Comparison of ENCODE assay signal across 18 mouse cellular contexts in the genomic region with DNA sequence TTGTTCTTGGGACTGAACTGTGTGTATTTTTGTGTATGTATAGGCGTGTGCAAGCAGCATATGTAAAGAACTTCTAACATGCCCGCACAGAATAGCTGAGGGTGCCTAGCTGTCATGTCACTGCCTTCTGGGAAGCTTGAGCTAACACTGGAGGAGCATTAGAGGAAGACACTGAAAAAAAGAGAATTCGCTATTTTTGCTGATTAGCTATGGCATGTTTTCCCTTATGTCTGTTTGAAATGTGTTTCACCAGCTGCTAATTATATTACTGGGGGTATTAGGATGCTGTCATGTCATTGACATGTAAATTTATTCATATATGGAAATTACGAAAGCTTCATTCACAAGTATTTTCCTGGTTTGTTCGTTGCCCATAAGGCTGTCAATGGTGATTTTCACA. TPM values are rescaled to one million over a fixed set of nuclear protein-coding genes. Genes with fewer than 3 reads are reported as not detected.
A peak's percentile ranks its signal among the peaks of the same experiment; 100 is the strongest.
DNase-seq lines count a peak whose midpoint lies in the region; ATAC-seq and TF ChIP-seq lines count a peak whose summit lies in the region.
"Had no signal": no experiment of that assay in that cellular context is flagged by ENCODE, and none has a peak within 500 bp of the region (broad histone marks: within the 10 kb centered on the region; RNA-seq: fewer than 3 reads in every experiment).

No protein-coding gene starts in this region.

- WGBS in forebrain, embryonic 12.5 days, result 59% methylated on average over 5 of the region's 5 CpGs
- WGBS in forebrain, embryonic 11.5 days, result 82% methylated on average over 5 of the region's 5 CpGs
- 89% methylated on average over 5 of the region's 5 CpGs for WGBS in kidney, embryonic 14.5 days
- 51% methylated on average over 5 of the region's 5 CpGs for WGBS in midbrain, embryonic 15.5 days
- 90% methylated on average over 5 of the region's 5 CpGs for WGBS in midbrain, embryonic 10.5 days
- WGBS in forebrain, embryonic 15.5 days, result 24% methylated on average over 5 of the region's 5 CpGs
- WGBS in cerebellum, adult 2 months, result 94% methylated on average over 5 of the region's 5 CpGs

- H3K4me2 ChIP-seq in forebrain, embryonic 12.5 days, result no peak overlapping the region
- H3K4me2 ChIP-seq in forebrain, embryonic 11.5 days (ENCODE audit: low read depth, low read length, severe bottlenecking), result no peak overlapping the region
- H3K4me2 ChIP-seq in kidney, embryonic 14.5 days (replicated peaks; ENCODE audit: low read depth, low read length), result no peak overlapping the region
- H3K4me2 ChIP-seq in midbrain, embryonic 15.5 days, result no peak overlapping the region
- H3K4me2 ChIP-seq in forebrain, embryonic 15.5 days (replicated peaks), result no peak overlapping the region
- H3K4me2 ChIP-seq: liver, embryonic 13.5 days; lung, embryonic 15.5 days had no signal

- no peak for DNase-seq in forebrain, embryonic 11.5 days (ENCODE audit: low spot score)
- DNase-seq in kidney, postnatal 25 days, result no peak
- no peak for DNase-seq in midbrain, embryonic 10.5 days (ENCODE audit: low spot score)
- no peak for DNase-seq in cerebellum, adult 2 months
- DNase-seq: cerebellum, postnatal 25 days; gastrocnemius, adult 2 months; heart, postnatal 10 days; liver, embryonic 13.5 days had no signal

- H3K4me3 ChIP-seq in forebrain, embryonic 12.5 days (replicated peaks), result no peak overlapping the region
- no peak overlapping the region for H3K4me3 ChIP-seq in forebrain, embryonic 11.5 days (ENCODE audit: low read depth, low read length)
- no peak overlapping the region for H3K4me3 ChIP-seq in kidney, embryonic 14.5 days (ENCODE audit: low read length)
- no peak overlapping the region for H3K4me3 ChIP-seq in midbrain, embryonic 15.5 days
- H3K4me3 ChIP-seq in midbrain, embryonic 10.5 days, result no peak overlapping the region
- H3K4me3 ChIP-seq in forebrain, embryonic 15.5 days, result no peak overlapping the region
- no peak overlapping the region for H3K4me3 ChIP-seq in cerebellum, adult 2 months (replicated peaks; ENCODE audit: insufficient read depth, low read depth, low read length)
- H3K4me3 ChIP-seq: gastrocnemius, adult 2 months; layer of hippocampus, adult 2 months; left cerebral cortex, adult 2 months; liver, embryonic 13.5 days; lung, embryonic 15.5 days had no signal

- ATAC-seq in forebrain, embryonic 12.5 days (ENCODE audit: low FRiP score), result peak; percentile 53
- ATAC-seq in forebrain, embryonic 11.5 days (replicated peaks; ENCODE audit: low FRiP score), result no peak
- ATAC-seq in kidney, embryonic 14.5 days (ENCODE audit: low FRiP score, low TSS enrichment), result no peak
- peak; percentile 53 for ATAC-seq in midbrain, embryonic 15.5 days (replicated peaks)
- peak; percentile 87 for ATAC-seq in forebrain, embryonic 15.5 days (replicated peaks)
- ATAC-seq: CD4-positive, CD25-positive, alpha-beta regulatory T cell, adult 4 months; hindbrain, embryonic 16.5 days had no signal

- H3K27me3 ChIP-seq in forebrain, embryonic 12.5 days, result no peaks in the 10 kb centered on the region
- no peaks in the 10 kb centered on the region for H3K27me3 ChIP-seq in forebrain, embryonic 11.5 days (ENCODE audit: control insufficient read depth, insufficient read depth, low read length)
- no peaks in the 10 kb centered on the region for H3K27me3 ChIP-seq in kidney, embryonic 14.5 days (ENCODE audit: control insufficient read depth, insufficient read depth, low read length)
- H3K27me3 ChIP-seq in midbrain, embryonic 15.5 days (replicated peaks), result no peaks in the 10 kb centered on the region
- H3K27me3 ChIP-seq in midbrain, embryonic 10.5 days (ENCODE audit: low read depth, poor library complexity, severe bottlenecking), result no peaks in the 10 kb centered on the region
- no peaks in the 10 kb centered on the region for H3K27me3 ChIP-seq in forebrain, embryonic 15.5 days
- no peaks in the 10 kb centered on the region for H3K27me3 ChIP-seq in cerebellum, adult 2 months (ENCODE audit: control insufficient read depth, insufficient read depth, low read length)
- H3K27me3 ChIP-seq: liver, embryonic 13.5 days; lung, embryonic 15.5 days had no signal

- H3K9me3 ChIP-seq in forebrain, embryonic 12.5 days, result no peaks in the 10 kb centered on the region
- no peaks in the 10 kb centered on the region; the same call in 1 of the 2 replicates for H3K9me3 ChIP-seq in forebrain, embryonic 11.5 days (ENCODE audit: control insufficient read depth, low read length)
- no peaks in the 10 kb centered on the region for H3K9me3 ChIP-seq in kidney, embryonic 14.5 days (ENCODE audit: control insufficient read depth, low read length)
- peaks cover 2% of the 10 kb centered on the region; the same call in 1 of the 2 replicates for H3K9me3 ChIP-seq in midbrain, embryonic 15.5 days
- no peaks in the 10 kb centered on the region for H3K9me3 ChIP-seq in midbrain, embryonic 10.5 days (replicated peaks)
- no peaks in the 10 kb centered on the region for H3K9me3 ChIP-seq in forebrain, embryonic 15.5 days
- H3K9me3 ChIP-seq: liver, embryonic 13.5 days; lung, embryonic 15.5 days had no signal

- H3K27ac ChIP-seq in forebrain, embryonic 12.5 days, result peak overlapping the region; percentile 42; the same call in 1 of the 2 replicates
- H3K27ac ChIP-seq in forebrain, embryonic 11.5 days (ENCODE audit: low read depth, low read length), result no peak overlapping the region
- H3K27ac ChIP-seq in kidney, embryonic 14.5 days (ENCODE audit: low read depth, low read length), result peak overlapping the region; percentile 30; the same call in 1 of the 2 replicates
- H3K27ac ChIP-seq in midbrain, embryonic 15.5 days, result no peak overlapping the region
- no peak overlapping the region for H3K27ac ChIP-seq in midbrain, embryonic 10.5 days (replicated peaks)
- H3K27ac ChIP-seq in forebrain, embryonic 15.5 days (replicated peaks), result peak overlapping the region; percentile 38; the same call in 1 of the 2 replicates
- no peak overlapping the region for H3K27ac ChIP-seq in cerebellum, adult 2 months (ENCODE audit: insufficient read depth, low read length)
- H3K27ac ChIP-seq: gastrocnemius, adult 2 months; layer of hippocampus, adult 2 months; left cerebral cortex, adult 2 months; liver, embryonic 13.5 days; lung, embryonic 15.5 days had no signal

- no peak for TF ChIP-seq CTCF in cerebellum, adult 2 months (IDR thresholded peaks at IDR 0.05; ENCODE audit: borderline replicate concordance, insufficient read depth, low read depth, low read length)

- no peak overlapping the region for H3K9ac ChIP-seq in forebrain, embryonic 12.5 days
- no peak overlapping the region for H3K9ac ChIP-seq in forebrain, embryonic 11.5 days (ENCODE audit: low read length)
- no peak overlapping the region for H3K9ac ChIP-seq in kidney, embryonic 14.5 days (ENCODE audit: low read depth, low read length)
- no peak overlapping the region for H3K9ac ChIP-seq in midbrain, embryonic 15.5 days
- no peak overlapping the region for H3K9ac ChIP-seq in forebrain, embryonic 15.5 days (replicated peaks)
- H3K9ac ChIP-seq: liver, embryonic 13.5 days; lung, embryonic 15.5 days had no signal

- no peaks in the 10 kb centered on the region for H3K36me3 ChIP-seq in forebrain, embryonic 12.5 days (replicated peaks)
- H3K36me3 ChIP-seq in forebrain, embryonic 11.5 days (ENCODE audit: control insufficient read depth, insufficient read depth, low read length), result no peaks in the 10 kb centered on the region
- peaks cover 10% of the 10 kb centered on the region; the same call in 1 of the 2 replicates for H3K36me3 ChIP-seq in kidney, embryonic 14.5 days (ENCODE audit: control insufficient read depth, insufficient read depth, low read length)
- H3K36me3 ChIP-seq in midbrain, embryonic 15.5 days (replicated peaks), result no peaks in the 10 kb centered on the region
- peaks cover 8% of the 10 kb centered on the region; the same call in 1 of the 2 replicates for H3K36me3 ChIP-seq in midbrain, embryonic 10.5 days
- no peaks in the 10 kb centered on the region for H3K36me3 ChIP-seq in forebrain, embryonic 15.5 days
- H3K36me3 ChIP-seq: G1E; liver, embryonic 13.5 days had no signal

- H3K4me1 ChIP-seq in forebrain, embryonic 12.5 days, result peaks cover 16% of the 10 kb centered on the region; the same call in 1 of the 2 replicates
- no peaks in the 10 kb centered on the region for H3K4me1 ChIP-seq in forebrain, embryonic 11.5 days (replicated peaks; ENCODE audit: control insufficient read depth, insufficient read depth, low read length)
- H3K4me1 ChIP-seq in kidney, embryonic 14.5 days (ENCODE audit: control insufficient read depth, insufficient read depth, low read length), result peaks cover 31% of the 10 kb centered on the region
- H3K4me1 ChIP-seq in midbrain, embryonic 15.5 days, result peaks cover 8% of the 10 kb centered on the region; the same call in 1 of the 2 replicates
- peaks cover 16% of the 10 kb centered on the region for H3K4me1 ChIP-seq in midbrain, embryonic 10.5 days
- H3K4me1 ChIP-seq in forebrain, embryonic 15.5 days, result peaks cover 20% of the 10 kb centered on the region
- peaks cover 27% of the 10 kb centered on the region for H3K4me1 ChIP-seq in cerebellum, adult 2 months (ENCODE audit: control insufficient read depth, insufficient read depth, low read length)

- no peak for TF ChIP-seq POLR2A in cerebellum, adult 2 months (IDR thresholded peaks at IDR 0.05; ENCODE audit: borderline replicate concordance, insufficient read depth, low read length)

RNA-seq across cellular contexts. Expression of a gene that starts 24.9 kb away (rescaled TPM):
- polyA plus RNA-seq in forebrain, embryonic 12.5 days (2016; fragmentation: Nextera tagmentation; extraction: Ambion mirVana), result 3.7 and 4.1 TPM in 2 replicates
- polyA plus RNA-seq in forebrain, embryonic 11.5 days (2014; fragmentation: Nextera tagmentation; extraction: Ambion mirVana), result 3.4 and 3.6 TPM in 2 replicates
- 8.8 and 10.6 TPM in 2 replicates for polyA plus RNA-seq in kidney, embryonic 14.5 days (2014; fragmentation: Nextera tagmentation; extraction: Ambion mirVana)
- 2.2 and 3.1 TPM in 2 replicates for polyA plus RNA-seq in midbrain, embryonic 15.5 days (2015; fragmentation: Nextera tagmentation; extraction: Ambion mirVana)
- 2.9 and 3.3 TPM in 2 replicates for polyA plus RNA-seq in midbrain, embryonic 10.5 days (2016; fragmentation: Nextera tagmentation; extraction: Ambion mirVana)
- 1.3 and 1.4 TPM in 2 replicates for polyA plus RNA-seq in forebrain, embryonic 15.5 days (2015; fragmentation: Nextera tagmentation; extraction: Ambion mirVana)
- 24.2 and 27.4 TPM in 2 replicates for polyA plus RNA-seq in cerebellum, adult 2 months (2012; rRNA removed)
- polyA plus RNA-seq: G1E had no signal

Comparison
In these comparisons a context has a peak if more than half of its experiments do, and no peak if none do; other contexts are left out.
1. ATAC-seq: peak in forebrain, embryonic 12.5 days (single experiment), midbrain, embryonic 15.5 days (single experiment) and forebrain, embryonic 15.5 days (single experiment); none in forebrain, embryonic 11.5 days (single experiment) and kidney, embryonic 14.5 days (single experiment).
2. H3K27ac ChIP-seq: peak in forebrain, embryonic 12.5 days (single experiment), kidney, embryonic 14.5 days (single experiment) and forebrain, embryonic 15.5 days (single experiment); none in forebrain, embryonic 11.5 days (single experiment), midbrain, embryonic 15.5 days (single experiment), midbrain, embryonic 10.5 days (single experiment) and cerebellum, adult 2 months (single experiment).